Mouse (Mus musculus) spleen, postnatal 14 days (tissue): Measurements from ENCODE around the gene Sec62.
"Not testable (repeated sequence)": the region's sequence is repeated elsewhere in the genome, so short reads cannot be mapped to it uniquely, and the experiment has no call there.

ENCODE experiments used
- DNase-seq, 2 experiments: peaks; one replicate each; pipeline ENCODE4 v3.0.0; 2021 to 2022; ENCODE audit warnings: low spot score in 2 of 2

Gene Sec62

GRCm38 (mm10) chr3:30831848-30832606, 39.4 kb downstream of the Sec62 start:
- no peak for DNase-seq

GRCm38 (mm10) chr3:30833254-30833653, 40.6 kb downstream of the Sec62 start:
- no peak for DNase-seq

GRCm38 (mm10) chr3:30845755-30846154, 53.1 kb downstream of the Sec62 start:
- DNase-seq = no peak

GRCm38 (mm10) chr3:30847413-30847812, 54.7 kb downstream of the Sec62 start:
- DNase-seq = no peak

GRCm38 (mm10) chr3:30851422-30851821, 58.7 kb downstream of the Sec62 start:
- no peak for DNase-seq

- DNase-seq = no peak
These were observed 60.9 kb downstream of the Sec62 start for GRCm38 (mm10) chr3:30853596-30853995.

- peak; percentile 38 to 59 for DNase-seq
These were observed 63.2 kb downstream of the Sec62 start, which contains the start of gene Gpr160 for GRCm38 (mm10) chr3:30855604-30856458. Gene Gpr160 (plus strand): TSS chr3:30855950.

GRCm38 (mm10) chr3:30859599-30859998, 66.9 kb downstream of the Sec62 start:
- DNase-seq = not testable (repeated sequence)

- no peak for DNase-seq
These were observed 68.0 kb downstream of the Sec62 start for GRCm38 (mm10) chr3:30860705-30861104.

GRCm38 (mm10) chr3:30863712-30864435, 71.2 kb downstream of the Sec62 start:
- DNase-seq = no peak

- DNase-seq = no peak
These were observed 72.0 kb downstream of the Sec62 start for GRCm38 (mm10) chr3:30864640-30865039.

GRCm38 (mm10) chr3:30868176-30868575, 75.5 kb downstream of the Sec62 start:
- DNase-seq = no peak

GRCm38 (mm10) chr3:30868625-30869024, 76.0 kb downstream of the Sec62 start:
- DNase-seq = no peak

- DNase-seq = no peak
These were observed 77.3 kb downstream of the Sec62 start for GRCm38 (mm10) chr3:30869995-30870394.
